Mouse (Mus musculus): ENCODE data around the gene Gdf10. TPM values are rescaled to one million over a fixed set of nuclear protein-coding genes. Genes with fewer than 3 reads are reported as not detected.
A peak's percentile ranks its signal among the peaks of the same experiment; 100 is the strongest.

The Gdf10 gene
- polyA plus RNA-seq (2015; fragmentation: Nextera tagmentation; extraction: Ambion mirVana) = 2.9 and 3.1 TPM in 2 replicates

- ATAC-seq (replicated peaks) = peak; percentile 80
- Histone ChIP-seq H3K36me3 (no peaks in the 10 kb centered on the region), H3K4me2 (replicated peaks) (peak within 1 kb of the TSS; percentile 96), H3K9ac (replicated peaks) (peak within 1 kb of the TSS; percentile 48), H3K27ac (replicated peaks) (no peak within 1 kb of the TSS), H3K27me3 (peaks cover 19% of the 10 kb centered on the region), H3K9me3 (no peaks in the 10 kb centered on the region), H3K4me1 (peaks cover 20% of the 10 kb centered on the region), H3K4me3 (peak within 1 kb of the TSS; percentile 61)
- WGBS = under 1% methylated on average over 79 of the region's 85 CpGs
Measured at GRCm38 (mm10) chr14:33923168-33924070, at the start of gene Gdf10. Gene Gdf10, plus strand, starts transcription at chr14:33923587.

GRCm38 (mm10) chr14:33878826-33879225, 44.6 kb upstream of the Gdf10 start:
- 95% methylated on average over 1 of the region's 1 CpGs for WGBS

GRCm38 (mm10) chr14:33880236-33880635, 43.2 kb upstream of the Gdf10 start:
- Histone ChIP-seq H3K4me1 (no peaks in the 10 kb centered on the region), H3K27me3 (no peaks in the 10 kb centered on the region), H3K36me3 (no peaks in the 10 kb centered on the region), H3K9me3 (no peaks in the 10 kb centered on the region), H3K4me2 (replicated peaks) (no peak overlapping the region), H3K9ac (replicated peaks) (no peak overlapping the region), H3K4me3 (no peak overlapping the region), H3K27ac (replicated peaks) (no peak overlapping the region)
- WGBS = 92% methylated on average over 3 of the region's 3 CpGs
- no peak for ATAC-seq (replicated peaks)

More at GRCm38 (mm10) chr14:33878826-33879225, 44.6 kb upstream of the Gdf10 start:
- Histone ChIP-seq H3K9me3 (no peaks in the 10 kb centered on the region), H3K9ac (replicated peaks) (no peak overlapping the region), H3K4me2 (replicated peaks) (no peak overlapping the region), H3K36me3 (no peaks in the 10 kb centered on the region), H3K27me3 (no peaks in the 10 kb centered on the region), H3K4me1 (no peaks in the 10 kb centered on the region), H3K27ac (replicated peaks) (no peak overlapping the region), H3K4me3 (no peak overlapping the region)
- no peak for ATAC-seq (replicated peaks)

GRCm38 (mm10) chr14:33881471-33881870, 41.9 kb upstream of the Gdf10 start:
- H3K36me3 ChIP-seq = no peaks in the 10 kb centered on the region
- no peak overlapping the region for H3K4me2 ChIP-seq (replicated peaks)
- no peak overlapping the region for H3K27ac ChIP-seq (replicated peaks)
- ATAC-seq (replicated peaks) = no peak
- no peaks in the 10 kb centered on the region for H3K27me3 ChIP-seq
- H3K9me3 ChIP-seq = no peaks in the 10 kb centered on the region
- 81% methylated on average over 3 of the region's 3 CpGs for WGBS
- H3K9ac ChIP-seq (replicated peaks) = no peak overlapping the region
- H3K4me3 ChIP-seq = no peak overlapping the region
- no peaks in the 10 kb centered on the region for H3K4me1 ChIP-seq

- H3K9me3 ChIP-seq = no peaks in the 10 kb centered on the region
- H3K27ac ChIP-seq (replicated peaks) = no peak overlapping the region
- 73% methylated on average over 4 of the region's 4 CpGs for WGBS
- H3K27me3 ChIP-seq = no peaks in the 10 kb centered on the region
- no peak overlapping the region for H3K9ac ChIP-seq (replicated peaks)
- no peaks in the 10 kb centered on the region for H3K4me1 ChIP-seq
- no peak overlapping the region for H3K4me2 ChIP-seq (replicated peaks)
- ATAC-seq (replicated peaks) = no peak
- no peak overlapping the region for H3K4me3 ChIP-seq
- H3K36me3 ChIP-seq = no peaks in the 10 kb centered on the region
Measured at GRCm38 (mm10) chr14:33883046-33883445, 40.3 kb upstream of the Gdf10 start.

- no peaks in the 10 kb centered on the region for H3K9me3 ChIP-seq
- H3K4me1 ChIP-seq = no peaks in the 10 kb centered on the region
- 75% methylated on average over 11 of the region's 11 CpGs for WGBS
- no peak overlapping the region for H3K4me2 ChIP-seq (replicated peaks)
- ATAC-seq (replicated peaks) = no peak
- no peak overlapping the region for H3K9ac ChIP-seq (replicated peaks)
- no peak overlapping the region for H3K4me3 ChIP-seq
- no peak overlapping the region for H3K27ac ChIP-seq (replicated peaks)
- no peaks in the 10 kb centered on the region for H3K27me3 ChIP-seq
- no peaks in the 10 kb centered on the region for H3K36me3 ChIP-seq
Measured at GRCm38 (mm10) chr14:33885466-33885865, 37.9 kb upstream of the Gdf10 start.

GRCm38 (mm10) chr14:33888387-33889035, 34.9 kb upstream of the Gdf10 start:
- Histone ChIP-seq H3K9me3 (no peaks in the 10 kb centered on the region), H3K4me2 (replicated peaks) (no peak overlapping the region), H3K27me3 (no peaks in the 10 kb centered on the region), H3K9ac (replicated peaks) (no peak overlapping the region), H3K36me3 (no peaks in the 10 kb centered on the region), H3K27ac (replicated peaks) (no peak overlapping the region), H3K4me3 (no peak overlapping the region), H3K4me1 (no peaks in the 10 kb centered on the region)
- no peak for ATAC-seq (replicated peaks)
- WGBS = 68% methylated on average over 11 of the region's 11 CpGs

GRCm38 (mm10) chr14:33889971-33890370, 33.4 kb upstream of the Gdf10 start:
- no peak overlapping the region for H3K9ac ChIP-seq (replicated peaks)
- H3K27ac ChIP-seq (replicated peaks) = no peak overlapping the region
- no peaks in the 10 kb centered on the region for H3K36me3 ChIP-seq
- no peaks in the 10 kb centered on the region for H3K4me1 ChIP-seq
- no peaks in the 10 kb centered on the region for H3K27me3 ChIP-seq
- no peak overlapping the region for H3K4me2 ChIP-seq (replicated peaks)
- ATAC-seq (replicated peaks) = no peak
- 89% methylated on average over 3 of the region's 3 CpGs for WGBS
- H3K4me3 ChIP-seq = no peak overlapping the region
- H3K9me3 ChIP-seq = no peaks in the 10 kb centered on the region

- ATAC-seq (replicated peaks) = no peak
- no peaks in the 10 kb centered on the region for H3K36me3 ChIP-seq
- 65% methylated on average over 3 of the region's 3 CpGs for WGBS
- H3K27ac ChIP-seq (replicated peaks) = no peak overlapping the region
- H3K9me3 ChIP-seq = no peaks in the 10 kb centered on the region
- no peak overlapping the region for H3K9ac ChIP-seq (replicated peaks)
- 0 out of 2 replicates have a peak, but pooled peaks cover 1% of the 10 kb centered on the region for H3K4me1 ChIP-seq
- H3K27me3 ChIP-seq = no peaks in the 10 kb centered on the region
- no peak overlapping the region for H3K4me3 ChIP-seq
- H3K4me2 ChIP-seq (replicated peaks) = no peak overlapping the region
Measured at GRCm38 (mm10) chr14:33891507-33891906, 31.9 kb upstream of the Gdf10 start.

GRCm38 (mm10) chr14:33895777-33896176, 27.6 kb upstream of the Gdf10 start:
- Histone ChIP-seq H3K27me3 (no peaks in the 10 kb centered on the region), H3K36me3 (no peaks in the 10 kb centered on the region), H3K4me3 (no peak overlapping the region), H3K4me2 (replicated peaks) (no peak overlapping the region), H3K9me3 (no peaks in the 10 kb centered on the region), H3K27ac (replicated peaks) (no peak overlapping the region), H3K4me1 (0 out of 2 replicates have a peak, but pooled peaks cover 3% of the 10 kb centered on the region), H3K9ac (replicated peaks) (no peak overlapping the region)
- 79% methylated on average over 5 of the region's 5 CpGs for WGBS
- ATAC-seq (replicated peaks) = no peak

GRCm38 (mm10) chr14:33896628-33897300, 26.6 kb upstream of the Gdf10 start:
- 30% methylated on average over 9 of the region's 9 CpGs for WGBS
- no peaks in the 10 kb centered on the region for H3K9me3 ChIP-seq
- no peak overlapping the region for H3K9ac ChIP-seq (replicated peaks)
- H3K36me3 ChIP-seq = no peaks in the 10 kb centered on the region
- 0 out of 2 replicates have a peak, but pooled peaks cover 3% of the 10 kb centered on the region for H3K4me1 ChIP-seq
- no peak overlapping the region for H3K4me3 ChIP-seq
- no peak for ATAC-seq (replicated peaks)
- H3K27me3 ChIP-seq = no peaks in the 10 kb centered on the region
- H3K27ac ChIP-seq (replicated peaks) = no peak overlapping the region
- no peak overlapping the region for H3K4me2 ChIP-seq (replicated peaks)

- Histone ChIP-seq H3K4me2 (replicated peaks) (no peak overlapping the region), H3K9ac (replicated peaks) (no peak overlapping the region), H3K27ac (replicated peaks) (no peak overlapping the region), H3K36me3 (no peaks in the 10 kb centered on the region), H3K27me3 (no peaks in the 10 kb centered on the region), H3K9me3 (no peaks in the 10 kb centered on the region), H3K4me1 (no peaks in the 10 kb centered on the region), H3K4me3 (no peak overlapping the region)
- ATAC-seq (replicated peaks) = no peak
- 92% methylated on average over 4 of the region's 4 CpGs for WGBS
Measured at GRCm38 (mm10) chr14:33902783-33903182, 20.6 kb upstream of the Gdf10 start.

Data from forebrain, embryonic 15.5 days (tissue).